Mouse (Mus musculus) MEL (cell line): Measurements from ENCODE around the gene Cxcr5. TPM values are rescaled to one million over a fixed set of nuclear protein-coding genes. Genes with fewer than 3 reads are reported as not detected.

ENCODE experiments used
- DNase-seq: peaks from one replicate; pipeline ENCODE4 v3.0.0; 2011; ENCODE audit warnings: low read depth, low spot score
- H3K27ac ChIP-seq: 2 replicates; pipeline ENCODE4 v1.5.1; 2012; ENCODE audit warnings: low read depth, mild to moderate bottlenecking, control low read depth, low read length, moderate library complexity; ENCODE audit not compliant: control insufficient read depth
- H3K27me3 ChIP-seq, 2 experiments: fragments of 150-350 bp in 1 of 2; sonication (generic) in 1 of 2; 2 replicates each; pipeline ENCODE4 v1.6.1; 2012; ENCODE audit warnings: low read length in 2 of 2, mild to moderate bottlenecking in 2 of 2, improper control_type of control experiment in 1 of 2, moderate library complexity in 1 of 2; ENCODE audit not compliant: insufficient read depth in 2 of 2, control insufficient read depth in 1 of 2
- H3K36me3 ChIP-seq, 2 experiments: 2 replicates each; pipeline ENCODE4 v1.6.1; 2012 to 2014; ENCODE audit warnings: low read length in 2 of 2, improper control_type of control experiment in 1 of 2, inconsistent platforms in 1 of 2, mild to moderate bottlenecking in 1 of 2; ENCODE audit not compliant: insufficient read depth in 2 of 2, control insufficient read depth in 1 of 2
- H3K4me1 ChIP-seq, 2 experiments: fragments of 150-350 bp in 1 of 2; sonication (generic) in 1 of 2; 2 replicates each; pipeline ENCODE4 v1.6.1; 2012; ENCODE audit warnings: low read length in 2 of 2, improper control_type of control experiment in 1 of 2, mild to moderate bottlenecking in 1 of 2; ENCODE audit not compliant: insufficient read depth in 2 of 2, control insufficient read depth in 1 of 2
- H3K4me3 ChIP-seq, 2 experiments: fragments of 150-350 bp in 1 of 2; sonication (generic) in 1 of 2; 2 replicates each; pipeline ENCODE4 v1.5.1; 2012; ENCODE audit warnings: low read depth in 2 of 2, low read length in 2 of 2, mild to moderate bottlenecking in 2 of 2, moderate library complexity in 2 of 2, control low read depth in 1 of 2, improper control_type of control experiment in 1 of 2; ENCODE audit not compliant: control insufficient read depth in 1 of 2, insufficient read depth in 1 of 2
- H3K79me2 ChIP-seq: 2 replicates; pipeline ENCODE4 v1.6.1; 2012; ENCODE audit warnings: mild to moderate bottlenecking, low read length, moderate library complexity; ENCODE audit not compliant: control insufficient read depth, poor library complexity, insufficient read depth
- H3K9ac ChIP-seq: 2 replicates; pipeline ENCODE4 v1.6.1; 2012; ENCODE audit warnings: low read depth, mild to moderate bottlenecking, control low read depth, low read length, moderate library complexity; ENCODE audit not compliant: control insufficient read depth, poor library complexity, severe bottlenecking
- H3K9me3 ChIP-seq: fragments of 150-350 bp; sonication (generic); replicated peaks from 2 replicates; pipeline ENCODE4 v1.6.1; 2012; ENCODE audit warnings: mild to moderate bottlenecking, low read length, improper control_type of control experiment, moderate library complexity; ENCODE audit not compliant: insufficient read depth
- BHLHE40 ChIP-seq: IDR thresholded peaks from 2 replicates; pipeline ENCODE4 v1.6.1; 2012; ENCODE audit warnings: low read depth, mild to moderate bottlenecking, inconsistent platforms, low read length, improper control_type of control experiment, borderline replicate concordance
- CTCF ChIP-seq, 3 experiments: IDR thresholded peaks in 2 of 3; conservative IDR thresholded peaks in 1 of 3; 2 replicates each; pipeline ENCODE4 v1.5.1; 2011 to 2012; ENCODE audit warnings: low read length in 3 of 3, low read depth in 2 of 3, mild to moderate bottlenecking in 2 of 3, improper control_type of control experiment in 1 of 3, inconsistent platforms in 1 of 3, mixed read lengths in 1 of 3, moderate library complexity in 1 of 3; ENCODE audit not compliant: control insufficient read depth in 1 of 3, insufficient read depth in 1 of 3, poor library complexity in 1 of 3, severe bottlenecking in 1 of 3
- EP300 ChIP-seq, 2 experiments: IDR thresholded peaks; 2 replicates each; pipeline ENCODE4 v1.6.1; 2011; ENCODE audit warnings: improper control_type of control experiment in 2 of 2, low read length in 2 of 2, low read depth in 1 of 2, mild to moderate bottlenecking in 1 of 2
- ETS1 ChIP-seq: IDR thresholded peaks from 2 replicates; pipeline ENCODE4 v1.6.1; 2012; ENCODE audit warnings: low read depth, mild to moderate bottlenecking, inconsistent platforms, low read length, improper control_type of control experiment, moderate library complexity
- GABPA ChIP-seq: IDR thresholded peaks from 2 replicates; pipeline ENCODE4 v1.6.1; 2012; ENCODE audit warnings: low read depth, mild to moderate bottlenecking, inconsistent platforms, low read length, improper control_type of control experiment, moderate library complexity
- GATA1 ChIP-seq: IDR thresholded peaks from 2 replicates; pipeline ENCODE4 v1.6.1; 2011; ENCODE audit warnings: low read depth, low read length, improper control_type of control experiment
- KAT2A ChIP-seq: conservative IDR thresholded peaks from 2 replicates; pipeline ENCODE4 v1.6.1; 2012; ENCODE audit warnings: low read depth, low read length, improper control_type of control experiment, inconsistent platforms
- MAX ChIP-seq: IDR thresholded peaks from 2 replicates; pipeline ENCODE4 v1.6.1; 2011; ENCODE audit warnings: low read length, improper control_type of control experiment
- MAZ ChIP-seq: IDR thresholded peaks from 2 replicates; pipeline ENCODE4 v1.6.1; 2012; ENCODE audit warnings: low read depth, mild to moderate bottlenecking, inconsistent platforms, low read length, improper control_type of control experiment
- MEF2A ChIP-seq: IDR thresholded peaks from 2 replicates; pipeline ENCODE4 v1.6.1; 2014; ENCODE audit warnings: low read depth, mild to moderate bottlenecking, inconsistent platforms, low read length, improper control_type of control experiment; ENCODE audit not compliant: poor library complexity, insufficient replicate concordance, severe bottlenecking; ENCODE audit errors: extremely low read depth
- MXI1 ChIP-seq: IDR thresholded peaks from 2 replicates; pipeline ENCODE4 v1.6.1; 2011; ENCODE audit warnings: mild to moderate bottlenecking, low read depth, low read length, improper control_type of control experiment
- MYB ChIP-seq: IDR thresholded peaks from 2 replicates; pipeline ENCODE4 v1.6.1; 2011; ENCODE audit warnings: mild to moderate bottlenecking, low read depth, low read length, improper control_type of control experiment
- MYC ChIP-seq: IDR thresholded peaks from 2 replicates; pipeline ENCODE4 v1.6.1; 2011; ENCODE audit warnings: low read depth, mild to moderate bottlenecking, low read length, improper control_type of control experiment, moderate library complexity
- NELFE ChIP-seq: IDR thresholded peaks from 2 replicates; pipeline ENCODE4 v1.6.1; 2011; ENCODE audit warnings: low read depth, low read length, improper control_type of control experiment
- NRF1 ChIP-seq: IDR thresholded peaks from 2 replicates; pipeline ENCODE4 v1.6.1; 2014; ENCODE audit warnings: low read depth, mild to moderate bottlenecking, inconsistent platforms, low read length, improper control_type of control experiment, moderate library complexity; ENCODE audit not compliant: poor library complexity, insufficient read depth, severe bottlenecking
- POLR2A ChIP-seq, 2 experiments: IDR thresholded peaks; 2 replicates each; pipeline ENCODE4 v1.6.1; 2011 to 2012; ENCODE audit warnings: low read length in 2 of 2, mild to moderate bottlenecking in 2 of 2, control low read depth in 1 of 2, improper control_type of control experiment in 1 of 2, low read depth in 1 of 2, moderate library complexity in 1 of 2; ENCODE audit not compliant: control insufficient read depth in 1 of 2, insufficient read depth in 1 of 2, poor library complexity in 1 of 2
- POLR2AphosphoS2 ChIP-seq: IDR thresholded peaks from 2 replicates; pipeline ENCODE4 v1.6.1; 2011; ENCODE audit warnings: low read length, improper control_type of control experiment
- POLR2AphosphoS5 ChIP-seq: IDR thresholded peaks from 2 replicates; pipeline ENCODE4 v1.6.1; 2012; ENCODE audit warnings: low read depth, borderline replicate concordance, mild to moderate bottlenecking, inconsistent platforms, low read length, moderate library complexity, mixed read lengths
- RCOR1 ChIP-seq: IDR thresholded peaks from 2 replicates; pipeline ENCODE4 v1.6.1; 2012; ENCODE audit warnings: low read depth, mild to moderate bottlenecking, inconsistent platforms, low read length, improper control_type of control experiment
- SIN3A ChIP-seq: IDR thresholded peaks from 2 replicates; pipeline ENCODE4 v1.6.1; 2012; ENCODE audit warnings: low read length, improper control_type of control experiment, inconsistent platforms
- SMC3 ChIP-seq: IDR thresholded peaks from 2 replicates; pipeline ENCODE4 v1.6.1; 2011; ENCODE audit warnings: low read depth, low read length, improper control_type of control experiment
- TAL1 ChIP-seq: IDR thresholded peaks from 2 replicates; pipeline ENCODE4 v1.6.1; 2012; ENCODE audit warnings: mild to moderate bottlenecking, inconsistent platforms, low read length, moderate library complexity, mixed read lengths
- TCF12 ChIP-seq: IDR thresholded peaks from 2 replicates; pipeline ENCODE4 v1.6.1; 2014; ENCODE audit warnings: low read depth, mild to moderate bottlenecking, inconsistent platforms, low read length, improper control_type of control experiment, moderate library complexity
- UBTF ChIP-seq: IDR thresholded peaks from 2 replicates; pipeline ENCODE4 v1.6.1; 2012; ENCODE audit warnings: low read depth, mild to moderate bottlenecking, inconsistent platforms, low read length, improper control_type of control experiment, moderate library complexity, borderline replicate concordance; ENCODE audit not compliant: insufficient read depth
- ZKSCAN1 ChIP-seq: IDR thresholded peaks from 2 replicates; pipeline ENCODE4 v1.6.1; 2012; ENCODE audit warnings: low read depth, mild to moderate bottlenecking, inconsistent platforms, low read length, improper control_type of control experiment, moderate library complexity
- ZNF384 ChIP-seq: IDR thresholded peaks from 2 replicates; pipeline ENCODE4 v1.6.1; 2012; ENCODE audit warnings: low read depth, mild to moderate bottlenecking, inconsistent platforms, low read length, improper control_type of control experiment
- polyA plus RNA-seq, 2 experiments: library from polyadenylated mRNA; stranded (reverse) in 1 of 2; unstranded in 1 of 2; fragments of >175 nt in 1 of 2; fragments of >200 nt in 1 of 2; gene quantifications; 2 replicates each; pipeline versions ENCODE4 v1.2.1 to v1.2.4; 2012; ENCODE audit warnings: low replicate concordance in 2 of 2, low read depth in 1 of 2; ENCODE audit not compliant: insufficient read length in 2 of 2, insufficient read depth in 1 of 2, missing spikeins in 1 of 2
- total RNA-seq: library from RNA; depleted of rRNA; stranded (reverse); fragments of 300-350 nt; gene quantifications from 2 replicates; pipeline ENCODE4 v1.2.3, GENCODE M21; 2012

Cxcr5 gene
- total and polyA plus RNA-seq, 3 experiments: 0.18 TPM; not detected in 2

DNA sequence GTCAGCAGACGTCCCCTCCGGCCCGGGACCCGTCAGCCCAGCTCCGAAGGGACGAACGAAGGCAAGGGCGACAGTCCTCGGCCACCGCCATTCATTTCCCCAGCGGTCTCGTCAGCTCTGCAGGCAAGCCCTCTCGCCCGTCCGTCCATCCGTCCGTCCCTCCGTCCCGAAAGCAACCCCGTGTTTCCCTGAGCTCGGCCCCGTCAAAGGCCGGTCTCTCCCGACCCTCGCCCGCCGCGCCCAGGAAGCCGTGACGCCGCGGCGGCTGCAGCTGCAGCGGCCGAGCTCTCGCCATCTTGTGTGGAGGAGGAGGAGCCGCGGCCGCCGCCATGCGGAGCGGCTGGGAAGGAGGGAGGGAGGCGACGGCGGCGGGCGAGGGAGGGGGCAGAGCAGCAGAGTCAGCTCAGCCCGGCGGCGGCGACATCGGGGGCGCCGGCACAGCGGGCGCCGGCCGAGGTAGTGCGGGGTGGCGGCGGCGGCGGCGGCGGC lies 42.7 kb upstream of the Cxcr5 start:
- TF ChIP-seq NELFE: peak; percentile 61
- 0 out of 2 replicates have a peak, but pooled peaks have one; percentile 45 for TF ChIP-seq UBTF
- peak; percentile 45 to 91; a peak in 3 of 4 replicates for TF ChIP-seq POLR2A (IDR thresholded peaks at IDR 0.05; ENCODE audit: control insufficient read depth in 1 of 2, insufficient read depth in 1 of 2, low read depth in 1 of 2, low read length in 2 of 2, poor library complexity in 1 of 2)
- TF ChIP-seq GATA1: no peak
- 0 out of 2 replicates have a peak, but pooled peaks have one; percentile 14 for TF ChIP-seq POLR2AphosphoS2
- TF ChIP-seq MYB: no peak
- no peak for TF ChIP-seq EP300 (IDR thresholded peaks at IDR 0.05; ENCODE audit: low read depth in 1 of 2, low read length in 2 of 2)
- 0 out of 2 replicates have a peak, but pooled peaks have one; percentile 27 for TF ChIP-seq SIN3A
- 0 out of 2 replicates have a peak, but pooled peaks have one; percentile 57 for TF ChIP-seq MAZ
- peak; percentile 45 for TF ChIP-seq TCF12
- TF ChIP-seq NRF1: no peak; the same call in 1 of the 2 replicates
- no peak for TF ChIP-seq ZNF384
- TF ChIP-seq MXI1: peak; percentile 51; the same call in 1 of the 2 replicates
- TF ChIP-seq POLR2AphosphoS5: no peak
- TF ChIP-seq, all 39 proteins: peak for 8
- Histone ChIP-seq H3K27ac (peak overlapping the region; percentile 88), H3K4me1 (peaks cover 8 to 17% of the 10 kb centered on the region in 2 experiments; a peak in 3 of 4 replicates), H3K27me3 (no peaks in the 10 kb centered on the region), H3K4me3 (peak overlapping the region; percentile 61 to 89), H3K36me3 (peaks cover 17 to 31% of the 10 kb centered on the region in 2 experiments), H3K9ac (peak overlapping the region; percentile 99), H3K79me2 (peaks cover 56% of the 10 kb centered on the region), H3K9me3 (no peaks in the 10 kb centered on the region)
- DNase-seq: peak; percentile 77

DNA sequence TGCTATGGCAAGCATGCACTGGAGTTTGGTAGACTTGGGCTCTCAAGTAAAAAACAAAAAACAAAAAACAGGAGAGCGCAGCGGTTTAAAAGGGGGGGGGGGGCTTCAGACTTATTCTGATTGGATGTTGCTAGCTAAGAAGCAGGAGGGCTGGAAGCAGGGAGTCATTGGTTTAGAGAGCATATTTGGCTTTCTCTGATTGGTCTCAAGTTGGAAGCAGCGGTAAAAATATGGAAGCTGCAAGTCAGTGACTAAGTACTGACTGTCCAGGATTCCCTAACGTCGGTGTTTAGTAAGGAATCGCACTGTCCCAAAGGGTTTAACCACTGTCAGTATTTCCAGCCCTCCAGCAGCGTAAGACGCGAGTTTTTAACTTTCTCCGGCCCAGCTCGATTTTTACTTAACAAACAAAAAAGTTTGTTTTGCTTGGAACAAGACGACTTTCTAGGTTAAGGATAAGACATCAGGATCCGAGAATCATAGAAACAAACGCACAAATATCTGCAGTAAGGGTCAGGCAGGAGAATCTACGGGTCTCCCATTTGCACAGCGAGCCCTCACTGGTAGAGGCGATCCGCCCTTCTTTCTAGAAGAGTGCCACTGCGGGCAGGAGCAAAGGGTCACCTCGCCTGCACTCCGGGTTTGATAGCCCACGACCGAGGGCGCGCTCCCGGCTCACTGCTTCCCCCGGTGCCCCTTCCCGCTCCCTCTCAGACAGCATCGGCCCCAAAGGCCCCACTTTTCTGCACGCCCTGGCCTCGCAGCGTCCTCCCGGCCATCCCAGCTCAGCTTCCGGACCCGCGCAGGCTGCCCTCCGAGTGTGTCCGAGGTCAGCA lies 42.0 kb upstream of the Cxcr5 start:
- Histone ChIP-seq H3K27ac (peak overlapping the region; percentile 88), H3K4me1 (peaks cover 8 to 15% of the 10 kb centered on the region in 2 experiments; a peak in 3 of 4 replicates), H3K36me3 (peaks cover 11 to 26% of the 10 kb centered on the region in 2 experiments), H3K79me2 (peaks cover 51% of the 10 kb centered on the region), H3K4me3 (peak overlapping the region; percentile 61 to 89), H3K9me3 (no peaks in the 10 kb centered on the region), H3K9ac (peak overlapping the region; percentile 99), H3K27me3 (no peaks in the 10 kb centered on the region)
- peak; percentile 94 for DNase-seq
- TF ChIP-seq TAL1 (no peak), ETS1 (0 out of 2 replicates have a peak, but pooled peaks have one; percentile 18), CTCF (IDR thresholded peaks at IDR 0.05 in 2 of 3, conservative IDR thresholded peaks at IDR 0.05 in 1 of 3; ENCODE audit: control insufficient read depth in 1 of 3, insufficient read depth in 1 of 3, low read depth in 2 of 3, low read length in 3 of 3, poor library complexity in 1 of 3, severe bottlenecking in 1 of 3) (no peak), SIN3A (peak; percentile 60), SMC3 (no peak), GABPA (no peak), ZNF384 (peak; percentile 69; the same call in 1 of the 2 replicates), MAX (no peak), POLR2AphosphoS5 (no peak; the same call in 1 of the 2 replicates), RCOR1 (no peak), MEF2A (no peak), MAZ (no peak), MYC (no peak), BHLHE40 (no peak), UBTF (no peak), KAT2A (no peak), MYB (no peak), POLR2A (IDR thresholded peaks at IDR 0.05; ENCODE audit: control insufficient read depth in 1 of 2, insufficient read depth in 1 of 2, low read depth in 1 of 2, low read length in 2 of 2, poor library complexity in 1 of 2) (peak in 1 of 2 experiments; percentile 90; a peak in 2 of 4 replicates), ZKSCAN1 (no peak), NRF1 (no peak), TCF12 (peak; percentile 47), EP300 (IDR thresholded peaks at IDR 0.05; ENCODE audit: low read depth in 1 of 2, low read length in 2 of 2) (no peak)
